Mouse (Mus musculus) liver, postnatal 0 days (tissue): ENCODE measurements at regions not wholly inside any gene's neighbourhood (a gene's known extent, or its start where the extent isn't known, plus 50 kb on each side); places are given as distances from the start of the nearest gene placed in this dataset.

Source experiments
- ATAC-seq: fragments of 200-750 bp; cut with Nextera tagmentation; 2 replicates; pipeline ENCODE4 v1.8.0; 2017; ENCODE audit warnings: mild to moderate bottlenecking, moderate library complexity
- DNase-seq: peaks from one replicate; pipeline ENCODE4 v3.0.0-alpha.2; 2016
- H3K27ac ChIP-seq: fragments of 300-500 bp; sonication (generic); 2 replicates; pipeline ENCODE4 v1.5.1; 2014; ENCODE audit warnings: antibody characterized with exemption, moderate library complexity, mild to moderate bottlenecking, low read depth
- H3K27me3 ChIP-seq: fragments of 300-500 bp; sonication (generic); 2 replicates; pipeline ENCODE4 v1.6.1; 2014; ENCODE audit warnings: low read length, control low read depth, mixed read lengths; ENCODE audit not compliant: insufficient read depth
- H3K36me3 ChIP-seq: fragments of 300-500 bp; sonication (generic); replicated peaks from 2 replicates; pipeline ENCODE4 v1.6.1; 2014; ENCODE audit warnings: mild to moderate bottlenecking, control low read depth, low read length, moderate library complexity, mixed read lengths; ENCODE audit not compliant: insufficient read depth
- H3K4me1 ChIP-seq: fragments of 300-500 bp; sonication (generic); 2 replicates; pipeline ENCODE4 v1.6.1; 2014; ENCODE audit warnings: antibody characterized with exemption, mild to moderate bottlenecking, control low read depth; ENCODE audit not compliant: insufficient read depth
- H3K4me2 ChIP-seq: fragments of 300-500 bp; sonication (generic); 2 replicates; pipeline ENCODE4 v1.6.1; 2014; ENCODE audit warnings: low read depth, mild to moderate bottlenecking, low read length, moderate library complexity, mixed read lengths
- H3K4me3 ChIP-seq: fragments of 300-500 bp; sonication (generic); 2 replicates; pipeline ENCODE4 v1.5.1; 2014; ENCODE audit warnings: low read depth, low read length
- H3K9ac ChIP-seq: fragments of 300-500 bp; sonication (generic); replicated peaks from 2 replicates; pipeline ENCODE4 v1.6.1; 2014; ENCODE audit warnings: mild to moderate bottlenecking, moderate library complexity
- H3K9me3 ChIP-seq: fragments of 300-500 bp; sonication (generic); 2 replicates; pipeline ENCODE4 v1.6.1; 2016; ENCODE audit warnings: mild to moderate bottlenecking, control low read depth, low read length, mixed read lengths
- CTCF ChIP-seq: sonication (generic); IDR thresholded peaks from 2 replicates; pipeline ENCODE4 v1.5.1; 2016; ENCODE audit warnings: antibody characterized with exemption, low read depth
- EP300 ChIP-seq: IDR thresholded peaks from 2 replicates; pipeline ENCODE4 v1.6.1; 2016; ENCODE audit warnings: antibody characterized with exemption, low read depth, mild to moderate bottlenecking
- WGBS: fragments of 180-500 bp; shearing (Covaris S2); extraction: QIAGEN DNeasy Blood & Tissue Kit; methylation state at CpG from one replicate; pipeline ENCODE4 v1.1.7; 2014; ENCODE audit not compliant: insufficient replicate concordance; 5-methylcytosine and 5-hydroxymethylcytosine counted together

DNA sequence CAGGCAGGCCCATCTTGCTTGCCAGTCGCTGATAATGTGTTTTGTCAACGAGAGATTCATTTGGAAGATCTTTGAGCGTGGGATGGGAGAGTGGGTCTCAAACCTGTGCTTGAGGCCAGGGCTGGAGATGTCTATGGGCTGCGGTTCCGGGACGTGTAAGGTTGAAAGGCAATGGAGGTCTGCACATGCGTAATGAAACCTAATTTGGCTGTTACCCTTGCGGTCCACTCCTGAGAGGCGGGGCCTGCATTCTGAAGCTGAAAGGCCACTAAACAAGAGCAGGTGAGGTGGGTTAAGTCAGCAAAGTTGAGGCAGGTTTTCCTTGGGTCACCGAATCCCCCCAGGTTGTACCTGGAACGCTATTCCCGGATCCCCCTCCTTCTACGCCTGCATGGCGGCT, 83.3 kb upstream of the Smad3 start:
- ATAC-seq, result no peak
- TF ChIP-seq EP300 (no peak), CTCF (no peak)
- Histone ChIP-seq H3K27me3 (no peaks in the 10 kb centered on the region), H3K4me1 (no peaks in the 10 kb centered on the region), H3K9me3 (no peaks in the 10 kb centered on the region), H3K4me2 (no peak overlapping the region), H3K36me3 (no peaks in the 10 kb centered on the region), H3K4me3 (no peak overlapping the region), H3K27ac (no peak overlapping the region), H3K9ac (no peak overlapping the region)
- WGBS, result 82% methylated on average over 14 of the region's 14 CpGs
- no peak for DNase-seq

DNA sequence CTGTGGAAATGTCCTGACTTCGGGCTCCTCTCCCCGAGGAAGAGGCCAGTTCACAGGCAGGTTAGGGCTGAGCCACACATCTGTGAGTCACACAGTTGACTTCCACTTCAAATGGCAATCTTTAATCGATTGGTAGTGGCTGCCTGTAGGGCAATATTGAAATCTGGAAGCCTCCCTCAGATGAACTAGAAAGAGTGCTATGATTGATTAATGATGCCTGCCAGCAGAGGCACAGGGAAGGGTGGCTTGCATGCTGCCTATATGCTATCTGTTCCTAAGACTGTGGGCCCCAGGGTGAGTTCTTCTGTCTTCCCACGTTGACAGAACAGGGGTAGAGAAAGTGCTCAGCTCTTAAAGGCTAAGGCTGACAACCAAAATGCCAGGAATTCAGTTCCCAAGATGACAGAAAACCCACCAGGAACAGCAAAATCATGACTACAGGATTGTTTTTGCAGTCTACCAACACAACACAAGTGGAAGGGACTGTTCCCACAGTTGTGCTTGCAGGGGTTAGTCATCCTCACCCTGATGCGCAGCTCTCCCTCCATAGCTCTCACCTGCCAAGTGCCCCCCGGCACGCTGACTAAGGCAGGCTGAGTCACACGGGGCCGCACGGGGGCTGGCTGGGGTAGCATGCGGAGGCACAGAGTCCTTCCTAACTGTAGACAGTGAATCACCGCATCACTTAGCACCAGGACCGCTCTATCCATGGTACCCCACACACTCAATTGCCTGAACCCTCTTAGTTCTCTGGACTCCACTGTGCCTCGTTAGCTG, 81.4 kb upstream of the Smad3 start:
- WGBS, result 83% methylated on average over 14 of the region's 14 CpGs
- Histone ChIP-seq H3K27me3 (no peaks in the 10 kb centered on the region), H3K9me3 (no peaks in the 10 kb centered on the region), H3K36me3 (no peaks in the 10 kb centered on the region), H3K27ac (no peak overlapping the region), H3K4me3 (no peak overlapping the region), H3K9ac (no peak overlapping the region), H3K4me1 (no peaks in the 10 kb centered on the region), H3K4me2 (no peak overlapping the region)
- no peak for TF ChIP-seq EP300
- no peak for TF ChIP-seq CTCF
- ATAC-seq, result no peak
- DNase-seq, result no peak

DNA sequence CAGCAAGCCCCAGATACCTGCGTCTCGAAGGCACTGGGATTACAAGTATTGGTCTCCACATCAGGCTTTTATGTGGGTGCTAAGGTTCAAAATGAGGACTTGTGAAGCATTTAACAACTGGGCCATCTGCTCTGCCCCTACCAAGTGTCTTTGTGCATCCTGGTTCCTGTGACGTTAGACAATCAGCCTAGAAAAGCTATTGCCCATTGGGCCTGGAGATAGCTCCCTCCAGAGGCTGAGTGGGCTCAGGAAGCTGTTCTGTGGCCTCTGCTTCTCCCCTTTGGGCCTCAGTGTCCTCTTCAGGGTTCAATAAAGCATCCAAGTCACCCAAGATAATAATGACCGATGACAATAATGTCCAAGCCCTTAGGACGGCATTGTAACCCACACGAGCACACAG, 79.8 kb upstream of the Smad3 start:
- no peak overlapping the region for H3K27ac ChIP-seq
- H3K9ac ChIP-seq, result no peak overlapping the region
- no peaks in the 10 kb centered on the region for H3K4me1 ChIP-seq
- H3K4me3 ChIP-seq, result no peak overlapping the region
- no peaks in the 10 kb centered on the region for H3K36me3 ChIP-seq
- DNase-seq (no peak), ATAC-seq (no peak)
- whole genome bisulfite sequencing, result 64% methylated on average over 6 of the region's 6 CpGs
- H3K27me3 ChIP-seq, result no peaks in the 10 kb centered on the region
- H3K9me3 ChIP-seq, result no peaks in the 10 kb centered on the region
- TF ChIP-seq CTCF (peak; percentile 41), EP300 (no peak)
- H3K4me2 ChIP-seq, result no peak overlapping the region

DNA sequence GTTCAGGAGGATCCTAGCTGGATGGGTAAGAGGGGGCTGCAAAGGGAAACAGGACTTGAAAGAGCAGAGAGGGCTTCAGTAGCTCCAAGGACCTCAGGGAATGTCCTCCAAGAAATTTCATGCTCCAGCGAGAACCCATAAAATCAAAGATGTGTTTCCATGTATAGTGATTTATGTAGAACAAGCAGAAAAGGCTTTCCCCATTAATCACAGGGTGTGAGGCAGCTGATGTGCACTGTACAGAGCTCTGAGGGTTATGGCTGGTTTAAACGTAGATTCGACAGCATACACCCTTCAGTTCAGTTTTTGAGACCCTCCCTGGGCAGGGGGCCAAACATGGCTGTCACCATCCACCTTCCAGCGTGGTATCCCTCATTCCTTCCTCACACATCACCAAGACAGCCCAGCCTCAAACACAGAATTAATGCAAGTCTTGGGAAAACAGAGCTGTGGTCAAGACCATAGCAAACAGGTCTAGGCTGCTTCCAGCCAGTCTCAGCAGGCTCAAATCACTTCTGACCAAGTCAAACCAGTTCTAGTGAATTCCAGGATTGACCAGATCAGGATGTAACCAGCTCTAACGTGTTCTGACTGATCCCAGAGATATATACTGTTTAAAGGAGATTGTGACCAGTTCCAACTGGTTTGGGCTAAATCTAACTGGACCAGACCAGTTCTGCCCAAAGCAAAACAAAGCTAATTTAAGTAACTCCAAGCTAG, 78.9 kb upstream of the Smad3 start:
- Histone ChIP-seq H3K27ac (no peak overlapping the region), H3K4me3 (no peak overlapping the region), H3K36me3 (no peaks in the 10 kb centered on the region), H3K9me3 (no peaks in the 10 kb centered on the region), H3K27me3 (no peaks in the 10 kb centered on the region), H3K9ac (no peak overlapping the region), H3K4me1 (no peaks in the 10 kb centered on the region), H3K4me2 (no peak overlapping the region)
- no peak for TF ChIP-seq CTCF
- no peak for TF ChIP-seq EP300
- ATAC-seq, result no peak
- 52% methylated on average over 5 of the region's 5 CpGs for WGBS
- DNase-seq, result no peak

DNA sequence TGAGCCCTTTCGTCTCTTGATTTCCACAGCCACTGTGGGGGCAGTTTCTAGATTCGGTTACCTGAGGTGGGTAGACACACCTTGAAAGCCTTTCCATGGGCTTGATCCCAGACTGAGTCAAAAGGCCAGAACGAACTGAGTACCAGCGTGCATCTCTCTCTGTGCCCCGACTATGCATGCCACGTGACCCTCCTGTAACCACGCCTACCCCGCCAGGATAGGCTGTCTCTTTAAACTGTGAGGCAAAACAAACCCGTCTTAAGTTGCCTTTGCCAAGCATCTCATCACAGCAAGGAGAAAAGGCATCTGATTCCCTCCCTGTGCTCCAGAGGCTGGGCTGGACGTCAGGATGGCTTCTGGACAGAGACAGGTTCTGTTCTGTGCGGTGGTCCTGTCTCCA, 78.2 kb upstream of the Smad3 start:
- Histone ChIP-seq H3K4me3 (no peak overlapping the region), H3K9me3 (no peaks in the 10 kb centered on the region), H3K27ac (no peak overlapping the region), H3K9ac (no peak overlapping the region), H3K36me3 (no peaks in the 10 kb centered on the region), H3K4me2 (no peak overlapping the region), H3K27me3 (no peaks in the 10 kb centered on the region), H3K4me1 (no peaks in the 10 kb centered on the region)
- DNase-seq (no peak), ATAC-seq (no peak)
- TF ChIP-seq EP300, result no peak
- TF ChIP-seq CTCF, result no peak
- WGBS, result 56% methylated on average over 11 of the region's 11 CpGs

DNA sequence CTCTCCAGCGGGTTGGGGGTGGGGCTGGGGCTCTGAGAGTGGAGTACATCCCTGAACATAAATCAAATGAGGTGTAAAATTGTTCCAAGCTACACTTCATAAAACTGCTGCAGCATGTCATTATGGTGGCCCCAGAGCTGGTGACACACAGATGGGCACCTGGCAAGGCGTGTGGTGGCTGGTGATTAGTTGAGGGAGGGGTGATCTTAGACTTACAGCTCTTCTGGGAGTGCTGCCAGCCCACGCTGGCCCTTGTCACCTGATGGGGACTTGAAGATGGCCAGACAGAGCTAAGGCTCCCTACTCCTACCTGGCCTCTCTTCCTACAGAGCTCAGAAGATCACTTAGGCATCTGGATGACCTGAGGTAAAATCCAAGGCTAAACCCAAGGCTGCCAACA, 76.6 kb upstream of the Smad3 start:
- DNase-seq (no peak), ATAC-seq (no peak)
- no peaks in the 10 kb centered on the region for H3K9me3 ChIP-seq
- H3K4me3 ChIP-seq, result no peak overlapping the region
- 73% methylated on average over 3 of the region's 3 CpGs for WGBS
- H3K4me2 ChIP-seq, result no peak overlapping the region
- no peaks in the 10 kb centered on the region for H3K27me3 ChIP-seq
- no peak for TF ChIP-seq EP300
- TF ChIP-seq CTCF, result no peak
- H3K27ac ChIP-seq, result no peak overlapping the region
- H3K36me3 ChIP-seq, result no peaks in the 10 kb centered on the region
- no peaks in the 10 kb centered on the region for H3K4me1 ChIP-seq
- H3K9ac ChIP-seq, result no peak overlapping the region
